Mouse (Mus musculus): ENCODE data around the gene Ddc. TPM values are rescaled to one million over a fixed set of nuclear protein-coding genes. Genes with fewer than 3 reads are reported as not detected.

Gene Ddc
- polyA plus RNA-seq (2012; rRNA removed), result 0.69 and 1.7 TPM in 2 replicates

DNA sequence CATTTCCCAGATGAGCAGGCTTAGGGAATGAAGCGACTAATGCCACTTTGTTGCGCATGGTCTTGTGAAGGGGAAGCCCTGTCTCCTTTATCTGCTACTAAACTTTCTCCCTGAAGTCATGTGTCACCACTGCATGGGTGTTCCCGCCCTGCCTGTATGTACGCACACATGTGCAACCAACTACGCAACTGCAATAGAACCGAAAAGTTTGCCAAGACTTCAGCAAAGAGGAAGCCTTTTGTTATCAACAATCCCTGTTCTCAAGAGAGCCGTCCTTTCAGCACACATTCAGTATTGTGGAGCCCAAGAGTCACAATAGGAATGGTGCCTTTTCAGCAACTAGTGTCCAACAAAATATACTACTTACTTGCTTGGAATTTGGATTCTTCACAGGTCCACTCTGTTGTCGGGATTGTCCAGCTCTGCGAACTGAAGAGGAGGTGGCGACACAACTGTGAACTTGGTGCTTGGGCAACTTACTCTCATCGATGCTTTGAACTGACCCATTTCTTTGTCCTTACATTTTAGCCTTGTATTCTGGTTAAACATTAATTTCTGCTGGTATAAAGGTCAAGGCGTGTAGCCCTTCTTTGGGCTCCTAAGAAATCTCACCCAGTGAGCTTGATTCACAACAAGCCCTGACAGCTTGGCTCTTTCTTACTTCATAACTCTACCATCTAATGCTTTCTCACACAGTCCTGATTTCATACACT, at the start of gene Ddc:
Ddc (minus strand) TSS at position 500 of the 713 bp plus-strand sequence.
- no peak for DNase-seq (ENCODE audit: low read depth)

GRCm38 (mm10) chr11:11945766-11946165, 47.8 kb upstream of the Ddc start:
- no peak for DNase-seq (ENCODE audit: low read depth)

DNA sequence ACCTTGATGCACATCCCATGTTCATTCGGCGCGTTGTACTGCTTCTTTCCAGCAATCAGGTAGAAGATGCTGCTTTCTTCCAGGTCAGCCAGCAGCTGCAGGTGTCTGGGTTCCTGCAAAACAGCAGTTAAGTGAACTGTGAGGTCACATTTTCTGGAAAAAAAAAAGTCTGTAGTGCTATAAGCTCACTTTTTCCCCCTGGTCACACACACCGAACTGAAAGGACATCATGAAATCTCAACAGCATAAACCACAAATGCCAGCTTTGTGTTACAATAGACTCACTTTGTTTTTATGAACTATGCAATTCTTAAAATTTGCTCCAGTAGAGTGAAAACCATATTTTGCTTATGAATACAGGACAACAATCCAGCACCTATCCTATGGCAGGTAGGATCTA, 46.9 kb upstream of the Ddc start:
- no peak for DNase-seq (ENCODE audit: low read depth)

DNA sequence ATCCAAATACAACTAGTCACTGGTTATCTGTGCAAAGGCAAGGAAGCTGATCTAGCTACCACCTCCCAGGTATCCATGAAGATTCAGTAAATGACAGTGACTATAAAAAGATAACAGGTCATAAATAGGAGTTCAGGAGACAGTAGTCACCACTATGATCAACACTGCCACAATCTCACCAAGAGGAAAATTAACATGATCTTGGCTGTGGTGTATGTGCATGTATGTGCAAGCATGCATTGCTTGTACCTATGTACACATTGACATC, 46.1 kb upstream of the Ddc start:
- no peak for DNase-seq (ENCODE audit: low read depth)

DNA sequence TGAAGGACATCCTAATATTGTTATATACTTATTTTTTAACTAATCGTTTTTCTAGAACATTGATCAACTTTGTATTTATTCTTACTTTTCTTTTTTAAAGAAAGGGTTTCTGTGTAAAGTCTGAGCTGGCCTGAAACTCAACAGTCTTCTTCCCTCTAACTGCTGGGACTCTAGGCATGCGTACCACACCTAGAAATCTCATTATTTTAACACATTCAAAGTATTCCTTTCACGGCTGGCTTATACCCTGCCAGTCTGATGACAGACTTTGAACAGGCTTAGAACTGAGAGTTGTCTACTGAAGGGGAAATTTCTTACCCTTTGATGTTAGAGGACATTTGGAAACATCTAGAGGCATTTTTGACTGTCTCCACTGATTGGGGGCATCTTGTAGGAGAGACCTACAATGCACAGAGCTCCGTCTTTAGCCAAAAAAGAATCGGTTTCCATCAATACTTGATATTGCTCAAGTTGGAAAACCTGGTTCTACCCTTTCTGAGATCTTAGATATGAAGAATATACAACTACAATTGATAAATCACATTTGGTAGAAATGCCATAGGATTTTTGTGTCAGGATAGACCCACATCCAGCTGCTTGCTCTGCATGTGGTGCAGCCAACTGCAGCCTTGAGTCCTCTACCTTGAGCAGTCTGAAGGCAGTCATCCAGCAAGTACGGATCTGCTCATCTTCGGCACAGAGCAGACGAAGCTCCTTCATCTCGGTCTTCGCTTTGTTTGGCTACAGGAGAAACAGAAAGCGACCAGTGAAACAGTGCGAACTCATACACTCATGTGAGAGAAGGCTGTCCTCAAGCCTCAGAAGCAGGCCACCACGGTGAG, 45.5 kb upstream of the Ddc start:
- no peak for DNase-seq (ENCODE audit: low read depth)

GRCm38 (mm10) chr11:11942320-11943217, 44.6 kb upstream of the Ddc start:
- DNase-seq (ENCODE audit: low read depth), result no peak

GRCm38 (mm10) chr11:11940833-11941681, 43.1 kb upstream of the Ddc start:
- no peak for DNase-seq (ENCODE audit: low read depth)

DNA sequence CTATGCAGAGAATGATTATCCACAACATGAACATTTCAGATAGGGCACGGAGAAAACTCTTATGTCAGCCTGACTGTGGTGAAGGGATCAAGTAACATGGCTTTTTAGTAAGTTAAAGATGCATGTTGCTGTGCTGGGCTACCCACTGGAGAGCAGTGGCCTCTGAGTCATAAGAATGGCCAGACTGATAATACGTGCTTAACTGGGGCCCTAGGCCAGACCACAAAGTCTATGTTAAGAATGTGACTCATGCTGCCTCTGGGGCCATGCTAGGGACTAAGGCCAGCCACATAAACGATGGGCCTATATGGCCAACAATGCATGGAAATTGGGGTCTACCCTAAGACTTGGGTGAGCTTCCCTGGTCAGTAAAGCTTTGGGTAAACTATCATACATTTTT, 41.7 kb upstream of the Ddc start:
- DNase-seq (ENCODE audit: low read depth), result no peak

DNA sequence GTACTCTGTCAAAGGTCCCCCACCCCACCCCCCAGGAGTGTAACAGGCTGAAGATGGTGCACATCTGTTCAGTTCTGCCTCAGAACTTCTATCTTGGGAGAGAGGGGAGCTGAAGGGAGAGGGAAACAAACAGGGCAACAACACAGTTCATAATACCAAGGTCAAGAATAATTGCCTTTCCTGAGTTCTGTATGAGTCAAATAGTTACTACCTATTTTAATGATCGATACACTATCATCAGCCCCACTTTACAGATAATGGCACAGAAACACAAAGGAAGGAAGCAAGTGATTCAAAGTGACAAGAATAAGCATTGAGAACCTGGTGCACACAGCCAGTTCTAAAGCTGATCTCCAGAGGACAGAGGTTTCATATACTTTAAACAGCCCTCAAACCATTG, 40.6 kb upstream of the Ddc start:
- no peak for DNase-seq (ENCODE audit: low read depth)

GRCm38 (mm10) chr11:11937340-11938030, 39.5 kb upstream of the Ddc start:
- no peak for DNase-seq (ENCODE audit: low read depth)

DNA sequence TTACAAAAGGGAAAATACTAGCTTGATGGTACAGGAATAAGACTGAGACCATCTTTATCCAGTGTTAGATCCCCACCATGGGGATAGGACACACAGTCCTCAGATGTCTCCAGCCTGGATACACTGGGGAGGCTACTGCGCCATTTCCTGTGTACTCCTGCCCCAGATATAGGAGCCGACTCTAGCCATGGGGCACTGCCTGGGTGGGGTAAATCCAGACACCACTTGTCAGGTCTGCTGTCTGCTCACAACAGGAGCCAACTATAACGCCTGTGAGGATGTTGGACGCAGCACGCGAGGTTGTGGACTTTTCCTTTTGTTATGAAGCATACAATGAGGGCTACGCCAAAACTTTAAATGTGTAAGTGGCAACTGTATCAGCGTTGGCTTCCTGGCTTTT, 36.9 kb upstream of the Ddc start:
- DNase-seq (ENCODE audit: low read depth), result no peak

DNA sequence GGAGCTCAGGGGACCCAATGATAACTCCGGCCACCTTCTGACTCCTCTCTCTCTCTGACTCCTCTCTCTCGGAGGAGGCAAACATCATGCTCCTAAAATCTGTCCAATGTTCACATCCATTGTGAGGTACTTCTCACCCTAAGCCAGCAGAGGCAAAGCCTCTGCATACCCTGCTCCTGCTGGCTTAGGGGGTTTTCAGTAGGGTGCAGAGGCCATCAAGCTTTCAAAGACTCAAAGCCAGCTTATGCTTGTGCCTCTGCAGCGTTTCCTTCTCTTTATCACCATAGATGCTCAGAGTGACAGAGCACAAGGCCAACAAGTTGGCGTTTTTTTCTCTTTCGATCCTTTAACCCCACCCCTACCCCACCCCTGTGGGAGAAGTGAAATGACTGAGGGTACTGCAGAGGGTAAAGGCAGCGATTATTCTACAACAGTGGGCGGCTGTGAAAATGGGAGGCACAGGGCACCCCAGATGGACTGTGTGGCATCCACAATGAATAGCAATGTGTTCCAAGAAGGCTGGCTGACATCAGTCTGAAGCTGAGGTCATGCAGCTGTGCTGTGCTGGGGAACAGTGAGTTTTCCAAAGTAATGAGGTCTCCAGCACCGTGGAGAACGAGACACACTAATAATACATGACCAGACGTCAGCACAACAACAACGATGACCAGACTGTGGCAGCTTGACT, 34.3 kb upstream of the Ddc start:
- DNase-seq (ENCODE audit: low read depth), result no peak

- DNase-seq (ENCODE audit: low read depth), result no peak
Measured at GRCm38 (mm10) chr11:11931688-11932087, 33.7 kb upstream of the Ddc start.

- no peak for DNase-seq (ENCODE audit: low read depth)
Measured at GRCm38 (mm10) chr11:11930527-11930926, 32.6 kb upstream of the Ddc start.

- no peak for DNase-seq (ENCODE audit: low read depth)
Measured at GRCm38 (mm10) chr11:11929059-11929458, 31.1 kb upstream of the Ddc start.

DNA sequence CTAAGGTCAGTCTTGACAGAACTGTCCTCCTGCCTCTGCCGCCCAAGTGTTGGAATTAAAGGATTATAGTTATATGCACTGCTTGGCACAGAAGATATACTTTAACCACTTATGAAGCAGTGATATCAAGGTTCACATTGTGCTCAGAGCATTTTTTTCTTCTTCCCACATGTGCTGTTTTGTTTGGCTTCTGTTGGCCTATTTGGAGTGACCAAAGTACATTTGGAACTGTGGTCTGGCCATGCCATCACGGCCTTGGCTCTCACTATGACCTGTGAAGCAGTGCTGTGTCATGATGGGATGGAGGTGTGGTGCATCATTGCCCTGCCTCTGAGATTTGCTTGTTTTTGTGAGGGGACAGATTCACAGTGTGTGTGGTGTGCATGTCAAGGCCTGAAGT, 30.6 kb upstream of the Ddc start:
- DNase-seq (ENCODE audit: low read depth), result peak; percentile 33

DNA sequence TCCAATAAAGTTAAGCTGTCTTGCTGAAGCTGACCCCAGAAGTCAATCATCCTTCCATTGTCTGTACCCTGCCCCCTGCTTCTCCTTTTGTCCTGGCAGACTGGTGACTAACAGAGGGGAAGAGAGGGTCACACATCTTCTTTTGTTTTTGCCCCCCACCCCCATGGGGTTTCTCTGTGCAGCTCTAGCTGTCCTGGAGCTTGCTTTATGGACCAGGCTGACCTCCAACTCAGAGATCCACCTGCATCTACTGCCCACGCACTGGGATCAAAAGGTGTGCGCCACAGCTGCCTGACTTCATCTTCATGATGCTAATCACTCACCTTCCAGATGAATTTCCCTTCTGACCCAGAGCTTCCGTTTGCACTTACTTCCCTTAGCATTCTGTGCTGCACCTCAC, 26.0 kb upstream of the Ddc start:
- DNase-seq (ENCODE audit: low read depth), result no peak

DNA sequence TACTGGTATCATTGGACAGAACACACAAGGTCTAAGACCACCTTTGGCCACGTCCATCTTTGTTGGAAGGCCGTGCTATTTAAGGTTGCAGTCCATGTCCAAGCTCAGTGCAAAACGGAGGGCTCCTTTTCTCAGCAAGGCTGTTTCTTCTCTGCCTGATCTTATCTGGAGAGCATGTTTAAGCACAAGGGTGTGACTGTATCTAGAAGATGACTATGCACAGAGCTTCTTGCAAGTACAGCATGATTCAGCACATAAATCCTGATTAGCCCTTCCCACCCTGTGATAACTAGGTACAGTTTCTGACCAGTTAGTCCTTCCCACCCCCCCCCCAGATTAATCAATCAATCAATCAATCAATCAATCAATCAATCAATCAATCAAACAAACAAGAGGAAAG, 25.4 kb upstream of the Ddc start:
- no peak for DNase-seq (ENCODE audit: low read depth)

DNA sequence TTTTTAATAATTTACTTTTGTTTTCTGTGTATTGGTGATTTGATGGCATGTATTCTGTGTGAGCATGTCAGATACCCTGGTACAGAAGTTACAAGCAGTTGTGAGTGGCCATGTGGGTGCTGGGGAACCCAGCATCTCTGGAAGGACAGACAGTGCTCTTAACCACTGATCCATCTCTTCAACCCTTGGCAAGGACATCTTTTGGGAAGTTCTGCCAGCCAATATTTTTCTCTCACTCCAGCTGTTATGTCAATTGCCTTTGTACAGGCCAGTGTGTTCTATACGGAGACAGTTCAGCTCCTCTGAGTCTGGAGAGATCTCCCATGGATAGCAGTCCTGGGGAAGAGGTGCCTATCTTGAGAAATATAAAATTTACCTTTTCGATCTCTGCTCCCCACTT, 24.2 kb upstream of the Ddc start:
- no peak for DNase-seq (ENCODE audit: low read depth)

- peak; percentile 33 for DNase-seq (ENCODE audit: low read depth)
Measured at GRCm38 (mm10) chr11:11907703-11908413, 9.9 kb upstream of the Ddc start.
